Mouse (Mus musculus) embryonic facial prominence, embryonic 10.5 days (tissue): Measurements from ENCODE around the gene Lrrc1. TPM values are rescaled to one million over a fixed set of nuclear protein-coding genes. Genes with fewer than 3 reads are reported as not detected.

Experiments used
- DNase-seq: peaks from one replicate; pipeline ENCODE4 v3.0.0-alpha.2; 2017; ENCODE audit warnings: low spot score
- H3K27ac ChIP-seq: fragments of 300-500 bp; sonication (generic); replicated peaks from 2 replicates; pipeline ENCODE4 v1.5.1; 2016; ENCODE audit warnings: mild to moderate bottlenecking
- H3K27me3 ChIP-seq: fragments of 300-500 bp; sonication (generic); replicated peaks from 2 replicates; pipeline ENCODE4 v1.6.1; 2016; ENCODE audit warnings: low read depth, mild to moderate bottlenecking; ENCODE audit not compliant: poor library complexity, severe bottlenecking
- H3K36me3 ChIP-seq: fragments of 300-500 bp; sonication (generic); replicated peaks from 2 replicates; pipeline ENCODE4 v1.6.1; 2016; ENCODE audit warnings: mild to moderate bottlenecking, moderate library complexity
- H3K4me1 ChIP-seq: fragments of 300-500 bp; sonication (generic); 2 replicates; pipeline ENCODE4 v1.6.1; 2016
- H3K4me3 ChIP-seq: fragments of 300-500 bp; sonication (generic); 2 replicates; pipeline ENCODE4 v1.5.1; 2016; ENCODE audit warnings: mild to moderate bottlenecking, moderate library complexity
- H3K9me3 ChIP-seq: fragments of 300-500 bp; sonication (generic); 2 replicates; pipeline ENCODE4 v1.6.1; 2016; ENCODE audit warnings: mild to moderate bottlenecking
- WGBS: fragments of 180-500 bp; shearing (Covaris S2); methylation state at CpG from one replicate; pipeline ENCODE4 v1.1.7; 2016; 5-methylcytosine and 5-hydroxymethylcytosine counted together
- polyA plus RNA-seq: library from polyadenylated mRNA; unstranded; fragments of >200 nt; fragmentation: Nextera tagmentation; extraction: Ambion mirVana; gene quantifications from 2 replicates; pipeline ENCODE4 v1.2.1, GENCODE M21; 2016

The Lrrc1 gene
- polyA plus RNA-seq, 1 experiment from 2014 or later: 8.7 TPM

GRCm38 (mm10) chr9:77537357-77537756 lies 7.3 kb downstream of the Lrrc1 start:
- Histone ChIP-seq H3K4me1 (peaks cover 47% of the 10 kb centered on the region), H3K27me3 (peaks cover 3% of the 10 kb centered on the region; the same call in 1 of the 2 replicates), H3K27ac (no peak overlapping the region), H3K9me3 (no peaks in the 10 kb centered on the region), H3K4me3 (no peak overlapping the region), H3K36me3 (no peaks in the 10 kb centered on the region)
- no peak for DNase-seq
- WGBS: 88% methylated on average over 10 of the region's 10 CpGs

GRCm38 (mm10) chr9:77536832-77537231 lies 7.8 kb downstream of the Lrrc1 start:
- no peak for DNase-seq
- no peaks in the 10 kb centered on the region for H3K36me3 ChIP-seq
- H3K9me3 ChIP-seq: no peaks in the 10 kb centered on the region
- H3K4me1 ChIP-seq: peaks cover 43% of the 10 kb centered on the region
- H3K27me3 ChIP-seq: no peaks in the 10 kb centered on the region; the same call in 1 of the 2 replicates
- WGBS: 76% methylated on average over 7 of the region's 7 CpGs
- no peak overlapping the region for H3K27ac ChIP-seq
- H3K4me3 ChIP-seq: no peak overlapping the region

- no peak overlapping the region for H3K4me3 ChIP-seq
- no peaks in the 10 kb centered on the region; the same call in 1 of the 2 replicates for H3K27me3 ChIP-seq
- H3K27ac ChIP-seq: no peak overlapping the region
- no peak for DNase-seq
- peaks cover 43% of the 10 kb centered on the region for H3K4me1 ChIP-seq
- no peaks in the 10 kb centered on the region for H3K36me3 ChIP-seq
- no peaks in the 10 kb centered on the region for H3K9me3 ChIP-seq
- 80% methylated on average over 6 of the region's 6 CpGs for WGBS
Observed at GRCm38 (mm10) chr9:77536286-77536685, 8.4 kb downstream of the Lrrc1 start.

GRCm38 (mm10) chr9:77535021-77535744 lies 9.5 kb downstream of the Lrrc1 start:
- WGBS: 23% methylated on average over 17 of the region's 17 CpGs
- no peak overlapping the region for H3K27ac ChIP-seq
- H3K36me3 ChIP-seq: no peaks in the 10 kb centered on the region
- peaks cover 43% of the 10 kb centered on the region for H3K4me1 ChIP-seq
- H3K9me3 ChIP-seq: no peaks in the 10 kb centered on the region
- H3K27me3 ChIP-seq: no peaks in the 10 kb centered on the region; the same call in 1 of the 2 replicates
- DNase-seq: no peak
- H3K4me3 ChIP-seq: no peak overlapping the region

- Histone ChIP-seq H3K4me1 (peaks cover 48% of the 10 kb centered on the region), H3K36me3 (no peaks in the 10 kb centered on the region), H3K27me3 (no peaks in the 10 kb centered on the region), H3K9me3 (no peaks in the 10 kb centered on the region), H3K27ac (no peak overlapping the region), H3K4me3 (no peak overlapping the region)
- no peak for DNase-seq
- 82% methylated on average over 5 of the region's 5 CpGs for WGBS
Observed at GRCm38 (mm10) chr9:77528379-77529041, 16.2 kb downstream of the Lrrc1 start.

GRCm38 (mm10) chr9:77527170-77527569 lies 17.5 kb downstream of the Lrrc1 start:
- Histone ChIP-seq H3K36me3 (no peaks in the 10 kb centered on the region), H3K27ac (no peak overlapping the region), H3K4me1 (peaks cover 45% of the 10 kb centered on the region), H3K4me3 (no peak overlapping the region), H3K9me3 (no peaks in the 10 kb centered on the region), H3K27me3 (no peaks in the 10 kb centered on the region)
- no peak for DNase-seq
- 80% methylated on average over 6 of the region's 6 CpGs for WGBS

- H3K4me3 ChIP-seq: no peak overlapping the region
- no peak overlapping the region for H3K27ac ChIP-seq
- no peak for DNase-seq
- no peaks in the 10 kb centered on the region for H3K9me3 ChIP-seq
- no peaks in the 10 kb centered on the region for H3K36me3 ChIP-seq
- no peaks in the 10 kb centered on the region for H3K27me3 ChIP-seq
- WGBS: 90% methylated on average over 2 of the region's 2 CpGs
- peaks cover 45% of the 10 kb centered on the region for H3K4me1 ChIP-seq
Observed at GRCm38 (mm10) chr9:77526715-77527114, 18.0 kb downstream of the Lrrc1 start.

- DNase-seq: no peak
- peaks cover 45% of the 10 kb centered on the region for H3K4me1 ChIP-seq
- H3K4me3 ChIP-seq: no peak overlapping the region
- no peaks in the 10 kb centered on the region for H3K9me3 ChIP-seq
- H3K27ac ChIP-seq: no peak overlapping the region
- WGBS: 79% methylated on average over 16 of the region's 16 CpGs
- no peaks in the 10 kb centered on the region for H3K27me3 ChIP-seq
- no peaks in the 10 kb centered on the region for H3K36me3 ChIP-seq
Observed at GRCm38 (mm10) chr9:77525595-77526295, 18.9 kb downstream of the Lrrc1 start.

- Histone ChIP-seq H3K4me3 (no peak overlapping the region), H3K36me3 (no peaks in the 10 kb centered on the region), H3K9me3 (no peaks in the 10 kb centered on the region), H3K4me1 (peaks cover 37% of the 10 kb centered on the region), H3K27me3 (no peaks in the 10 kb centered on the region), H3K27ac (no peak overlapping the region)
- no peak for DNase-seq
- WGBS: 94% methylated on average over 4 of the region's 4 CpGs
Observed at GRCm38 (mm10) chr9:77523793-77524192, 20.9 kb downstream of the Lrrc1 start.

GRCm38 (mm10) chr9:77522476-77522875 lies 22.2 kb downstream of the Lrrc1 start:
- no peak overlapping the region for H3K27ac ChIP-seq
- no peaks in the 10 kb centered on the region for H3K9me3 ChIP-seq
- no peaks in the 10 kb centered on the region for H3K27me3 ChIP-seq
- H3K4me1 ChIP-seq: peaks cover 30% of the 10 kb centered on the region
- H3K4me3 ChIP-seq: no peak overlapping the region
- 92% methylated on average over 3 of the region's 3 CpGs for WGBS
- DNase-seq: no peak
- H3K36me3 ChIP-seq: no peaks in the 10 kb centered on the region

GRCm38 (mm10) chr9:77519198-77519597 lies 25.5 kb downstream of the Lrrc1 start:
- H3K27ac ChIP-seq: no peak overlapping the region
- WGBS: 80% methylated on average over 2 of the region's 2 CpGs

GRCm38 (mm10) chr9:77516782-77517364 lies 27.8 kb downstream of the Lrrc1 start:
- Histone ChIP-seq H3K27me3 (no peaks in the 10 kb centered on the region), H3K9me3 (no peaks in the 10 kb centered on the region), H3K27ac (no peak overlapping the region), H3K4me3 (no peak overlapping the region), H3K36me3 (no peaks in the 10 kb centered on the region), H3K4me1 (peaks cover 37% of the 10 kb centered on the region)
- WGBS: 87% methylated on average over 7 of the region's 7 CpGs
- no peak for DNase-seq

More at GRCm38 (mm10) chr9:77519198-77519597, 25.5 kb downstream of the Lrrc1 start:
- H3K4me1 ChIP-seq: peaks cover 21% of the 10 kb centered on the region
- no peak for DNase-seq
- no peaks in the 10 kb centered on the region for H3K27me3 ChIP-seq
- H3K9me3 ChIP-seq: no peaks in the 10 kb centered on the region
- H3K36me3 ChIP-seq: no peaks in the 10 kb centered on the region
- H3K4me3 ChIP-seq: no peak overlapping the region
